Mouse (Mus musculus): ENCODE data around the gene Gabrp.

Gene Gabrp

GRCm38 (mm10) chr11:33529576-33529975, 49.2 kb downstream of the Gabrp start:
- no peak for ATAC-seq (ENCODE audit: low TSS enrichment)

GRCm38 (mm10) chr11:33513376-33513991, 65.3 kb downstream of the Gabrp start, which contains the start of gene Ranbp17:
Gene Ranbp17 (minus strand): TSS chr11:33513746.
- peak; percentile 84 for ATAC-seq (ENCODE audit: low TSS enrichment)

DNA sequence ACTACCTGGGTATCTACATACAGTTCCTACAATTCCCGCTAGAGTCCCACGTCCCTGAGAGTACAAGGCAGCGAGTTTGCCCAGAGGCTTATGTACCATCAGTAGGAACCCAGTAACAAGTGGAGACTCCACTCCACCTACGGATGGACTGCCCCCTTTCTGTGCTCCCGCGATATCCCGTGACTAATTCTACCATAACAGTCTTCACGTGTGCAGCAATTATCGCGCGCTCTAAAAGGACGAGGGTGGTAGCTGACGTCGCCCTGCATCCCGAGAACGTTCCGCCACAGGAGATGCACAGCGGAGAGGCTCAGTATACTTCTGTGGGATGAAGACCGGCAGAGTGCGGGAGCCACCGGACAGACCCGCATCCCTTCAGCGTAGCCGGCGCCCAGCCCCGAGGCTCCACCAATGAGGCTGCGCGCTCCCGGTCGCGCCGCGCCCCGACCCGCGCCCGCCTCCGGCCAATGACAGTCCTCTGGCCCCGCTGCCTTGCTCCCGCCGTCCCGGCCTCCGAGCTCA, 65.8 kb downstream of the Gabrp start:
- peak; percentile 95 for ATAC-seq (ENCODE audit: low TSS enrichment)

- ATAC-seq (ENCODE audit: low TSS enrichment): no peak
These were observed 69.4 kb downstream of the Gabrp start for GRCm38 (mm10) chr11:33509401-33509800.
